Mouse (Mus musculus) liver, embryonic 14.5 days (tissue): Measurements from ENCODE around the gene Gm6377.

Source experiments
- CTCF ChIP-seq: IDR thresholded peaks from 2 replicates; pipeline ENCODE4 v1.5.1; 2016; ENCODE audit warnings: antibody characterized with exemption, low read depth, control low read depth
- EP300 ChIP-seq: IDR thresholded peaks from 2 replicates; pipeline ENCODE4 v1.6.1; 2016; ENCODE audit warnings: antibody characterized with exemption, low read depth

DNA sequence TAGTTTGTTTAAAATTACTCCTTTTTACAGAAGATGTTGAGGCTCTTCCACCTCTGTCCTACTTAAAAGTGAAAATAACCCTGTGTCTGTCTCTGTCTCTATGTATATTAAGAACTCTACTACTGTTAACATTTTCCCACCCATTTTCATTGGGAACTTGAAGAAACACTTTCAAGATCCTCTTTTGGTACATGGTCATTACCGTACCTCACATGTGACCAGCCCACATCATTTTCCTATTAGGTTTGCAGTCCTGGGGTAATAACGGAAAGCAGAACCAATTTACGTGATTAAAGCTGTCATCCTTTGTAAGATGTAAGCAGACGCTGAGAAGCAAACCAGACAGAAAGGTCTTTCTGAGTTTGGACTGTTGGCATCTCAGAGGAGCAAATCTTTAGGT is at the start of gene Gm6377:
- TF ChIP-seq CTCF = no peak
- TF ChIP-seq EP300 = no peak
